Mouse (Mus musculus) liver, adult 2 months (tissue): ENCODE results near the gene Gcnt1.

Experiments used
- CTCF ChIP-seq: fragments of 200-500 bp; IDR thresholded peaks from 2 replicates; pipeline ENCODE4 v1.5.1; 2011; ENCODE audit warnings: low read depth, low read length, control low read depth
- POLR2A ChIP-seq: fragments of 200-500 bp; IDR thresholded peaks from 2 replicates; pipeline ENCODE4 v1.6.1; 2011; ENCODE audit warnings: low read length, control low read depth; ENCODE audit not compliant: insufficient read depth; ENCODE audit errors: extremely low read depth

GRCm38 (mm10) chr19:17412915-17413459 lies 40.3 kb upstream of the Gcnt1 start:
- TF ChIP-seq POLR2A (no peak), CTCF (no peak)
